ENCODE assay signal across 17 mouse cellular contexts in the genomic region with DNA sequence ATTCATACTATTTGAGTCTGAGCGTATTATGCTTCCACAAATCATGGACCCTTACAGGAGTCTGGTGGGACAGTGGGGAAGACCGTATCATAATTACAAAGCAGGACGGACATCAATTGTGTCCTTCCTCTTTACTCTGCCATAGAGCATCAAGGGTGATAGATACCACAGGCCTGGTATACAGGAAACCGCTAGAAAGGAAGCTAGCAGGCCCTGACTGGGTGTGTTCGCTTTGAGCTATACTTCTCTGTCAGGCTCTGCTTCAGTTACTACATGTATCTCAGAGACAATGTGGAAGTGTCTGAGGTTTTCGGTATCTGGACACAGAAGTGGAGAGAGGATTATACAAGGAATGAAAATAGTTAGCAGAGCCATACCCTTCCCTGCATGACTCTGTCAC. TPM values are rescaled to one million over a fixed set of nuclear protein-coding genes. Genes with fewer than 3 reads are reported as not detected.
DNase-seq lines count a peak whose midpoint lies in the region; TF ChIP-seq lines count a peak whose summit lies in the region.
"Had no signal": no experiment of that assay in that cellular context is flagged by ENCODE, and none has a peak within 500 bp of the region (broad histone marks: within the 10 kb centered on the region; RNA-seq: fewer than 3 reads in every experiment).

No protein-coding gene starts in this region.

- H3K36me3 ChIP-seq in splenic B cell, adult 2 months (ENCODE audit: control insufficient read depth, insufficient read depth, low read length, poor library complexity, severe bottlenecking) = no peaks in the 10 kb centered on the region
- no peaks in the 10 kb centered on the region for H3K36me3 ChIP-seq in hindbrain, embryonic 10.5 days
- H3K36me3 ChIP-seq: embryonic facial prominence, embryonic 15.5 days; hindbrain, embryonic 13.5 days; limb, embryonic 10.5 days; lung, embryonic 15.5 days had no signal

- 48% methylated on average over 6 of the region's 6 CpGs for WGBS in lung, adult 2 months
- 5% methylated on average over 6 of the region's 6 CpGs for WGBS in bone marrow, adult 2 months
- WGBS in hindbrain, embryonic 10.5 days = 88% methylated on average over 6 of the region's 6 CpGs

- no peak for TF ChIP-seq CTCF in lung, adult 2 months (IDR thresholded peaks at IDR 0.05; ENCODE audit: insufficient read depth, low read length)
- TF ChIP-seq CTCF in bone marrow, adult 2 months (IDR thresholded peaks at IDR 0.05; ENCODE audit: control insufficient read depth, insufficient read depth, low read length) = no peak

- no peak overlapping the region for H3K4me3 ChIP-seq in lung, adult 2 months (replicated peaks; ENCODE audit: extremely low read depth, low read depth, low read length)
- no peak overlapping the region for H3K4me3 ChIP-seq in bone marrow, adult 2 months (replicated peaks; ENCODE audit: control insufficient read depth, low read depth, low read length)
- no peak overlapping the region for H3K4me3 ChIP-seq in hindbrain, embryonic 10.5 days
- H3K4me3 ChIP-seq: embryonic facial prominence, embryonic 15.5 days; hindbrain, embryonic 13.5 days; limb, embryonic 10.5 days; lung, embryonic 15.5 days had no signal

- no peaks in the 10 kb centered on the region for H3K27me3 ChIP-seq in splenic B cell, adult 2 months (ENCODE audit: control insufficient read depth, insufficient read depth, low read length, poor library complexity, severe bottlenecking)
- H3K27me3 ChIP-seq in hindbrain, embryonic 10.5 days (ENCODE audit: insufficient read depth, poor library complexity, severe bottlenecking) = peaks cover 25% of the 10 kb centered on the region
- H3K27me3 ChIP-seq: embryonic facial prominence, embryonic 15.5 days; lung, embryonic 15.5 days had no signal

- peak; percentile 27 for DNase-seq in lung, postnatal 25 days (ENCODE audit: low spot score)
- DNase-seq in lung, adult 2 months = no peak
- DNase-seq in induced T-regulatory cell, adult 2 months (ENCODE audit: low read depth) = peak; percentile 36
- peak; percentile 27 for DNase-seq in splenic B cell, adult 2 months (ENCODE audit: low read depth, low spot score)
- DNase-seq in hindbrain, embryonic 10.5 days (ENCODE audit: low spot score) = no peak
- no peak for DNase-seq in kidney, postnatal 10 days
- DNase-seq: cerebellum, postnatal 36 days; kidney, adult 2 months; retina, postnatal 1 day had no signal

- peak overlapping the region; percentile 41; the same call in 1 of the 2 replicates for H3K27ac ChIP-seq in bone marrow, adult 2 months (ENCODE audit: control insufficient read depth, insufficient read depth, low read depth, low read length, poor library complexity)
- H3K27ac ChIP-seq in hindbrain, embryonic 10.5 days = no peak overlapping the region
- H3K27ac ChIP-seq: embryonic facial prominence, embryonic 15.5 days; hindbrain, embryonic 13.5 days; limb, embryonic 10.5 days; lung, embryonic 15.5 days had no signal

- no peaks in the 10 kb centered on the region for H3K4me1 ChIP-seq in lung, adult 2 months (ENCODE audit: control insufficient read depth, insufficient read depth, low read length)
- H3K4me1 ChIP-seq in bone marrow, adult 2 months (ENCODE audit: control insufficient read depth, insufficient read depth, low read length) = no peaks in the 10 kb centered on the region; the same call in 1 of the 2 replicates
- H3K4me1 ChIP-seq in hindbrain, embryonic 10.5 days (replicated peaks) = no peaks in the 10 kb centered on the region
- H3K4me1 ChIP-seq: embryonic facial prominence, embryonic 15.5 days; hindbrain, embryonic 13.5 days; limb, embryonic 10.5 days; lung, embryonic 15.5 days had no signal

- H3K9me3 ChIP-seq in hindbrain, embryonic 10.5 days = no peaks in the 10 kb centered on the region
- H3K9me3 ChIP-seq: embryonic facial prominence, embryonic 15.5 days; hindbrain, embryonic 13.5 days; limb, embryonic 10.5 days; lung, embryonic 15.5 days had no signal

- TF ChIP-seq POLR2A in lung, adult 2 months (IDR thresholded peaks at IDR 0.05; ENCODE audit: borderline replicate concordance, extremely low read depth, low read depth, low read length) = no peak
- TF ChIP-seq POLR2A in bone marrow, adult 2 months (IDR thresholded peaks at IDR 0.05; ENCODE audit: borderline replicate concordance, control insufficient read depth, low read depth, low read length) = no peak

RNA-seq across cellular contexts. Expression of a gene that starts 59.0 kb away (rescaled TPM):
- polyA plus RNA-seq in lung, adult 2 months (2012; rRNA removed) = not detected in 2 replicates
- 2.2 TPM in 1 of 2 replicates, not detected in the other for polyA plus RNA-seq in bone marrow, adult 2 months (2011; ENCODE audit: insufficient read depth, insufficient read length, low replicate concordance, missing spikeins)
- polyA plus RNA-seq in hindbrain, embryonic 10.5 days (2016; fragmentation: Nextera tagmentation; extraction: Ambion mirVana) = not detected in 2 replicates
- polyA plus RNA-seq: heart, embryonic 11.5 days; limb, embryonic 10.5 days; neural tube, embryonic 11.5 days; spleen, adult 2 months had no signal

Comparison
In these comparisons a context has a peak if more than half of its experiments do, and no peak if none do; other contexts are left out.
1. DNase-seq: peak in lung, postnatal 25 days (single experiment), induced T-regulatory cell, adult 2 months (single experiment) and splenic B cell, adult 2 months (single experiment); none in lung, adult 2 months (single experiment), hindbrain, embryonic 10.5 days (single experiment) and kidney, postnatal 10 days (single experiment).